ENCODE assay signal across 8 mouse cellular contexts in the genomic region with DNA sequence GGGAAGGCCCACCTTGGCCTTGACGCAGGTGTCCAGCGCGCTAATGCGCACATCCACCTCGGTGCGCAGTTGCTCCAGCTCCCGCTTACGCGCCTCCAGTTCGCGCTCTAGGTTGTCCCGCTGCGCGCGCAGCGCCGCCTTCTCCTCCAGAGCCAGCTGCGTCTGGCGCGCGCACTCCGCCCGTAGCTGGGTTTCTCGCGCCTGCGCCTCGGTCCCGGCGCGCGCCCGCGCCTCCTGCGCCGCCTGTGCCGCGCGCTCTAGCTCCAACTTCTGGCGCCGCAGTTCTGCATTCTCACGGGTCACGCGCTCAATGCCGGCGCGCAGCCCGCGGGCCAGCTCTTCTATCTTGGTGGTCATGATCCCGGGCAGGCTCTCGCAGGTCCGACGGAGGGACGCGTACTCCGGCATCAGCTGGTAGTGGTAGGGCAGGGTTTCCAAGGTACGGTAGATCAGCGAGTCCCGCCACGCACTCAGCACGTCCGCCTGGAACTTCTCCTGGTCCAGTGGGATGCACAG. TPM values are rescaled to one million over a fixed set of nuclear protein-coding genes. Genes with fewer than 3 reads are reported as not detected.
DNase-seq lines count a peak whose midpoint lies in the region.

No protein-coding gene starts in this region.

- peak; percentile 94 for DNase-seq in R1 (ENCODE audit: low read depth, low spot score)
- peak; percentile 78 for DNase-seq in cerebellum, adult 8-10 months
- DNase-seq in forelimb bud, embryonic 11.5 days (ENCODE audit: low read depth, low spot score): peak; percentile 92
- peak; percentile 70 for DNase-seq in heart, postnatal 25 days (ENCODE audit: low spot score)
- peak; percentile 71 to 90 for DNase-seq in layer of hippocampus, adult 18-20 months (ENCODE audit: low spot score in 2 of 2)
- DNase-seq in lung, adult 18-20 months: peak; percentile 48 to 53
- DNase-seq in ovary, postnatal 36 days (ENCODE audit: low spot score): peak; percentile 82
- DNase-seq in urinary bladder, postnatal 4 days (ENCODE audit: low spot score in 2 of 2): peak; percentile 61 to 74

- intact Hi-C loops in heart, postnatal 25 days (cut with DNase I): no loop called here

RNA-seq across cellular contexts. Expression of gene Plvap, which starts 3.9 kb away (rescaled TPM):
- 10 to 100 TPM; 26.6 to 35.3 TPM for total RNA-seq in heart, postnatal 25 days (2021)
- 1 to 10 TPM; 7.4 to 7.9 TPM for total RNA-seq in layer of hippocampus, adult 18-20 months (2021)

RNA-seq across cellular contexts. Expression of gene Ccdc194, which starts 17.9 kb away (rescaled TPM):
- total RNA-seq in heart, postnatal 25 days (2021): under 1 TPM in 1 of 2 experiments, not detected in 1; 0.14 TPM
- not detected for total RNA-seq in layer of hippocampus, adult 18-20 months (2021)

RNA-seq across cellular contexts. Expression of gene Gtpbp3, which starts 19.7 kb away (rescaled TPM):
- total RNA-seq in heart, postnatal 25 days (2021): 10 to 100 TPM; 18.5 to 19.4 TPM
- 10 to 100 TPM; 30.4 to 36.1 TPM for total RNA-seq in layer of hippocampus, adult 18-20 months (2021)

RNA-seq across cellular contexts. Expression of gene Ano8, which starts 21.9 kb away (rescaled TPM):
- 10 to 100 TPM; 17.0 to 18.2 TPM for total RNA-seq in heart, postnatal 25 days (2021)
- 10 to 100 TPM; 48.4 to 49.2 TPM for total RNA-seq in layer of hippocampus, adult 18-20 months (2021)

RNA-seq across cellular contexts. Expression of gene Bst2, which starts 29.6 kb away (rescaled TPM):
- total RNA-seq in heart, postnatal 25 days (2021): 10 to 100 TPM; 17.4 to 22.8 TPM
- 1 to 10 TPM; 3.8 to 5.4 TPM for total RNA-seq in layer of hippocampus, adult 18-20 months (2021)

Comparison
In these comparisons a context has a peak if more than half of its experiments do, and no peak if none do; other contexts are left out.
1. Peak in every context shown above with its lines: DNase-seq.